Mouse (Mus musculus): ENCODE measurements around the gene Ier5l.

Gene Ier5l

GRCm38 (mm10) chr2:30440701-30441517 is 33.1 kb downstream of the Ier5l start:
- DNase-seq, result peak; percentile 47 to 53

GRCm38 (mm10) chr2:30440211-30440700 is 33.8 kb downstream of the Ier5l start:
- no peak for DNase-seq

- no peak for DNase-seq
Observed at GRCm38 (mm10) chr2:30439631-30440030, 34.4 kb downstream of the Ier5l start.

- DNase-seq, result no peak
Observed at GRCm38 (mm10) chr2:30437791-30438190, 36.2 kb downstream of the Ier5l start.

DNA sequence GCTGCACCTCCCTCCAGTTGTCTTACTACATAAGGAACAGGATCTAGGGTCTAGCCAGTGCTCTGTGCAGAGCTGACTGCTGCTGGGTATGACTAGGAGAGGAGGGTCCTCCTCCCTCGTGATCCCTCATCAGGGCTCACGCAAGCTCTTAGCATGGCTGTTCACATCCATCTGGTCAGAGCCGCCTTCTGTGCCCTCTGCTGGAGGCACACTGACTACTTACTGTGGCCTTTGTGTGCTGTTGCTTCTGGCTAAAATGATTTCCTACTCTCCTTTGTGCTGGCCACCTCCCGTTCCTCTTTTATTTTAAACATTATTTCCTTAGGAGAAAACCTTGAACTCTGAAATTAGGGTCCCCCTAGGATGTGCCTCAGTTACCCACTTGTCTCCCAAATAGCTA is 37.2 kb downstream of the Ier5l start:
- no peak for DNase-seq

- no peak for DNase-seq
Observed at GRCm38 (mm10) chr2:30436156-30436545, 37.9 kb downstream of the Ier5l start.

DNA sequence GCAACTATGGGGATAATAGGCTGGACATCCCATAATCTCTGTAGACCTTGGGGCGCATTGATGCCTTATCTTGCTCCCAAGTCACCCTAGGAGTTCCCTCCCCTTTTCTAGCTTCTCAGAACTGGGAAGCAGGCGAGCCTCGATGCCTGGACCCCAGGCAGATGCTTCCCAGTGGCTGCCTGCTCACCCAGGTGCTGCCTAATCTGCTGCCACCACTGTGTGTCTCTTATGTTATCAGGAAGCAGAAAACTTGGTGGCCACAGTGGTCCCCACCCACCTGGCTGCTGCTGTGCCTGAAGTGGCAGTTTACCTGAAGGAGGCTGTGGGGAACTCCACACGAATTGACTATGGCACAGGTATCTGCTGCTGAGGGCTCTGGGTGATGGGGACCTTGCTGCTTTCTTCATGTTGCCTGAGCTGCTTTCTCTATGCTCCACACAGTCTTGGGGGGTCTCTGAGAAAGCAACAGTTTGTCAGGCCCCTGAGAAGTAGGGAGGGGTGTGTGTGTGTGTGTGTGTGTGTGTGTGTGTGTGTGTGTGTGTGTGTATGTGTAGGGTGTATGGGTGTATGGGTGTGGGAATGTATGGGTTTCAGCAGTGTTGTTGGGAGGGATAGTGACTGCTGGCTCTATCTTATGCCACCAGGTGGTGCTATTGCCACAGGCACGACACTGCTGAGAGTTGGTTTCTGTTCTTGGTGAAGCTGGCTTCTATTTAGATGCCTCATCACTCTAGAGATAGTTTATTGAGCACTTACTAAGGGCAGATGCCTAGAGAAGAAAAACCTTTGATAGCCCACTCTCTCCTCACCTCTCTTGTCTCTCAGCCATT is 38.5 kb downstream of the Ier5l start:
- DNase-seq, result peak; percentile 58 to 62

DNA sequence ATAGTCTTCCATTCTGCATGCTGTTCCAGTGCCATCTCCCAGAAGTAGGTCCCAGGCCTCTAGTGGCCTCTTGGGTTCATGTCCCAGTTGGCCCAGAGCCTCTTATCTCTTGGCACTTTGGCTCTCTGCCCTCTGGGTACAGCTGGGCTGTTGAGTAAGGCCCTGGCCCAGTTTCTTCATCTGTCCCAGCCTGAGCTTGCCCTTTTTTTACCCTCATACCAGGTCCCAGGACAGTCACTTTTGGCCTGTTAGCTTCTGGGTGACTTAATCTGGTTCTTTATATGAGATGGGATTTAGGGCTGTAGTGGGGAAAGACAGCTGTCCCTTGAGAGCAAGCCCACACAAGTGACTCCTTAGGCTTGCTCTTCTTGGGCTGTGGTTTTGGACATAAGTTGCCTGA is 44.9 kb downstream of the Ier5l start:
- no peak for DNase-seq
